Mouse (Mus musculus) cerebellum, postnatal 14 days (tissue): ENCODE results near the gene Rpl36al.
A peak's percentile ranks its signal among the peaks of the same experiment; 100 is the strongest.

Experiments
- DNase-seq, 2 experiments: peaks; one replicate each; pipeline ENCODE4 v3.0.0; 2021; ENCODE audit warnings: mixed read lengths in 2 of 2

Gene Rpl36al

GRCm38 (mm10) chr12:69183583-69184308, at the start of gene Rpl36al, which contains the start of gene Mgat2:
TSS of gene Rpl36al (minus strand) at chr12:69184083.
TSS of gene Mgat2 (plus strand) at chr12:69184157.
- peak; percentile 100 for DNase-seq

- peak in 1 of 2 experiments; percentile 30 for DNase-seq
Measured at GRCm38 (mm10) chr12:69229251-69229650, 45.4 kb upstream of the Rpl36al start.

GRCm38 (mm10) chr12:69227776-69228466, 44.0 kb upstream of the Rpl36al start, which contains the start of gene Pole2:
TSS of gene Pole2 (minus strand) at chr12:69228195.
- peak; percentile 91 to 92 for DNase-seq

- no peak for DNase-seq
Measured at GRCm38 (mm10) chr12:69220613-69221277, 36.9 kb upstream of the Rpl36al start.

- DNase-seq: no peak
Measured at GRCm38 (mm10) chr12:69216587-69216986, 32.7 kb upstream of the Rpl36al start.

GRCm38 (mm10) chr12:69215000-69215785, 31.3 kb upstream of the Rpl36al start:
- no peak for DNase-seq

GRCm38 (mm10) chr12:69214393-69214792, 30.5 kb upstream of the Rpl36al start:
- DNase-seq: no peak

- no peak for DNase-seq
Measured at GRCm38 (mm10) chr12:69213186-69213777, 29.4 kb upstream of the Rpl36al start.

- DNase-seq: peak; percentile 24 to 34
Measured at GRCm38 (mm10) chr12:69211057-69211456, 27.2 kb upstream of the Rpl36al start.

GRCm38 (mm10) chr12:69210056-69210979, 26.4 kb upstream of the Rpl36al start:
- no peak for DNase-seq

GRCm38 (mm10) chr12:69208520-69208919, 24.6 kb upstream of the Rpl36al start:
- no peak for DNase-seq

- DNase-seq: no peak
Measured at GRCm38 (mm10) chr12:69207926-69208325, 24.0 kb upstream of the Rpl36al start.

GRCm38 (mm10) chr12:69207396-69207795, 23.5 kb upstream of the Rpl36al start:
- DNase-seq: no peak

GRCm38 (mm10) chr12:69204052-69204833, 20.4 kb upstream of the Rpl36al start, which contains the start of gene Gm49384:
TSS of gene Gm49384 (minus strand) at chr12:69204267.
- no peak for DNase-seq

GRCm38 (mm10) chr12:69198985-69199384, 15.1 kb upstream of the Rpl36al start:
- no peak for DNase-seq

GRCm38 (mm10) chr12:69198164-69198535, 14.3 kb upstream of the Rpl36al start, which contains the start of gene Dnaaf2:
TSS of gene Dnaaf2 (minus strand) at chr12:69198429.
- peak; percentile 77 to 83 for DNase-seq

GRCm38 (mm10) chr12:69197378-69198163, 13.7 kb upstream of the Rpl36al start:
- DNase-seq: peak; percentile 71 to 77

- DNase-seq: peak; percentile 77 to 80
Measured at GRCm38 (mm10) chr12:69196444-69197377, 12.8 kb upstream of the Rpl36al start, which contains the start of gene Gm49383. TSS of gene Gm49383 (minus strand) at chr12:69197104.
